Mouse (Mus musculus) thymus, adult 2 months (tissue): ENCODE data around the gene Zfp607a.

ENCODE experiments used
- CTCF ChIP-seq: fragments of 200-500 bp; IDR thresholded peaks from 2 replicates; pipeline ENCODE4 v1.5.1; 2012; ENCODE audit warnings: mild to moderate bottlenecking, control low read depth, low read length, moderate library complexity, borderline replicate concordance; ENCODE audit not compliant: control insufficient read depth, poor library complexity, insufficient read depth; ENCODE audit errors: extremely low read depth
- POLR2A ChIP-seq: fragments of 200-500 bp; IDR thresholded peaks from 2 replicates; pipeline ENCODE4 v1.6.1; 2012; ENCODE audit warnings: mild to moderate bottlenecking, low read length, control low read depth, moderate library complexity; ENCODE audit not compliant: control insufficient read depth, poor library complexity, insufficient read depth; ENCODE audit errors: extremely low read depth

- no peak for TF ChIP-seq CTCF
- no peak for TF ChIP-seq POLR2A
Measured at GRCm38 (mm10) chr7:27818526-27819110, 38.7 kb upstream of the Zfp607a start.
